Mouse (Mus musculus) intestine, postnatal 0 days (tissue): ENCODE data around the gene H2-Q1. TPM values are rescaled to one million over a fixed set of nuclear protein-coding genes. Genes with fewer than 3 reads are reported as not detected.
A peak's percentile ranks its signal among the peaks of the same experiment; 100 is the strongest.

Experiments used
- ATAC-seq: fragments of 200-750 bp; cut with Nextera tagmentation; 2 replicates; pipeline ENCODE4 v1.8.0; 2017; ENCODE audit warnings: mild to moderate bottlenecking, moderate TSS enrichment, moderate library complexity
- H3K27ac ChIP-seq: fragments of 300-500 bp; sonication (generic); 2 replicates; pipeline ENCODE4 v1.5.1; 2014; ENCODE audit warnings: mild to moderate bottlenecking, low read depth, low read length, moderate library complexity
- H3K27me3 ChIP-seq: fragments of 300-500 bp; sonication (generic); replicated peaks from 2 replicates; pipeline ENCODE4 v1.6.1; 2014; ENCODE audit warnings: low read length, mixed read lengths; ENCODE audit not compliant: control insufficient read depth, insufficient read depth
- H3K36me3 ChIP-seq: fragments of 300-500 bp; sonication (generic); 2 replicates; pipeline ENCODE4 v1.6.1; 2014; ENCODE audit warnings: mild to moderate bottlenecking, moderate library complexity; ENCODE audit not compliant: control insufficient read depth, insufficient read depth
- H3K4me1 ChIP-seq: fragments of 300-500 bp; sonication (generic); replicated peaks from 2 replicates; pipeline ENCODE4 v1.6.1; 2014; ENCODE audit warnings: antibody characterized with exemption, low read length, mixed read lengths; ENCODE audit not compliant: control insufficient read depth, insufficient read depth
- H3K4me2 ChIP-seq: fragments of 300-500 bp; sonication (generic); replicated peaks from 2 replicates; pipeline ENCODE4 v1.6.1; 2014; ENCODE audit warnings: low read depth, mild to moderate bottlenecking, moderate library complexity
- H3K4me3 ChIP-seq: fragments of 300-500 bp; sonication (generic); 2 replicates; pipeline ENCODE4 v1.5.1; 2014; ENCODE audit warnings: low read depth, low read length
- H3K9ac ChIP-seq: fragments of 300-500 bp; sonication (generic); 2 replicates; pipeline ENCODE4 v1.6.1; 2014; ENCODE audit warnings: mild to moderate bottlenecking, low read depth, low read length
- H3K9me3 ChIP-seq: fragments of 300-500 bp; sonication (generic); 2 replicates; pipeline ENCODE4 v1.6.1; 2016; ENCODE audit warnings: mixed run types; ENCODE audit not compliant: control insufficient read depth
- CTCF ChIP-seq: sonication (generic); IDR thresholded peaks from 2 replicates; pipeline ENCODE4 v1.5.1; 2016; ENCODE audit warnings: low read depth, mild to moderate bottlenecking, control low read depth, antibody characterized with exemption, moderate library complexity
- whole genome bisulfite sequencing: fragments of 180-500 bp; shearing (Covaris S2); extraction: QIAGEN DNeasy Blood & Tissue Kit; methylation state at CpG from one replicate; pipeline ENCODE4 v1.1.7; 2014; 5-methylcytosine and 5-hydroxymethylcytosine counted together
- polyA plus RNA-seq: library from polyadenylated mRNA; unstranded; fragments of >200 nt; fragmentation: Nextera tagmentation; extraction: Ambion mirVana; gene quantifications from 2 replicates; pipeline ENCODE4 v1.2.1, GENCODE M21; 2015

Gene H2-Q1
- polyA plus RNA-seq, 1 experiment from 2014 or later = 60.6 TPM

DNA sequence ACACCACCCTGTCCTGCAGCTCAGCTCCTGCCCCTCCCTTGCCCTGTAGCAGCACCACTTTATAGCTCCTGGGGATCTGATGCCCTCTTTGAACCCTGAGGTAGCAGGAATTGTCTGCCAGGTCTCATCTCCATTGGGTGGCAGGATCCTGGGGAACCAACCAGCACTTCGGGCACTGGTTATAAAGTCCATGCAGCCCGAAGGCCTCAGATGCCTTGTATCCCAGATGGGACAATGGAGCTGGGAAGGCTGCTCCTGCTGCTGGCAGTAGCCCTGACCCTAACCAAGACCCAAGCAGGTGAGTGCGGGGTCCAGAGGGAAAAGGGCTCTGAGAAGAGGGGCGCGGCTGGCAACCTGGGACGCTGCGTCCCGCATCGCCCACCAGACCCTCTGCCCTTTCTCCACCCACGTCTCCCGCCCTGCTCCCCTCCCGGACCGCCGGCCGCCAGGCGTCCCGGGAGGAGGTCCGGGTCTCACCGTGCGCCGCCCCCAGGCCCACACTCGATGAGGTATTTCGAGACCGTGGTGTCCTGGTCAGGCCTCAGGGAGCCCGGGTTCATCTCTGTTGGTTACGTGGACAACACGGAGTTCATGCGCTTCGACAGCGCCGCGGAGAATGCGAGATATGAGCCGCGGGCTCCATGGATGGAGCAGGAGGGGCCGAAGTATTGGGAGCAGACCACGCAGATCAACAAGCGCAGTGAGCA is 38.7 kb downstream of the H2-Q1 start:
- Histone ChIP-seq H3K36me3 (no peaks in the 10 kb centered on the region), H3K4me1 (0 out of 2 replicates have a peak, but pooled peaks cover 3% of the 10 kb centered on the region), H3K27me3 (no peaks in the 10 kb centered on the region), H3K4me3 (peak overlapping the region; percentile 45), H3K9ac (no peak overlapping the region), H3K27ac (no peak overlapping the region), H3K9me3 (0 out of 2 replicates have a peak, but pooled peaks cover 5% of the 10 kb centered on the region), H3K4me2 (peak overlapping the region; percentile 79)
- WGBS = 10% methylated on average over 38 of the region's 38 CpGs
- TF ChIP-seq CTCF = no peak
- peak; percentile 85 for ATAC-seq

DNA sequence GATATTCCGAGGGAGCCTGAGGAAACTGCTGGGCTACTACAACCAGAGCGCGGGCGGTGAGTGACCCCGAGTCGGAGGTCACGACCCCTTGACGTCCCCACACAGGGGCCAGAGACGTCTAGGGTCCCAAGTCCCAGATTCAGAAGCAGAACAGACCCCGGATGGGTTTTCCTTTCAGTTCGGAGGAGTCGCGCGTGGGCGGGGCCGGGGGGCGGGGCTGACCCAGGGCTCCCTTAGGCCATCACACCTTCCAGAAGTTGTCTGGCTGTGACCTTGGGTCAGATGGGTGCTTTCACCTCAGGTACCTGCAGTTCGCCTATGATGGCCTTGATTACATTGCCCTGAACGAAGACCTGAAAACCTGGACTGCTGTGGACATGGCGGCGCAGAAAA is 39.3 kb downstream of the H2-Q1 start:
- 0 out of 2 replicates have a peak, but pooled peaks have one; percentile 19 for ATAC-seq
- H3K27me3 ChIP-seq = no peaks in the 10 kb centered on the region
- H3K4me3 ChIP-seq = peak overlapping the region; percentile 45
- H3K27ac ChIP-seq = no peak overlapping the region
- H3K9ac ChIP-seq = no peak overlapping the region
- no peaks in the 10 kb centered on the region for H3K36me3 ChIP-seq
- TF ChIP-seq CTCF = no peak
- 0 out of 2 replicates have a peak, but pooled peaks cover 3% of the 10 kb centered on the region for H3K4me1 ChIP-seq
- WGBS = 18% methylated on average over 21 of the region's 21 CpGs
- H3K4me2 ChIP-seq = peak overlapping the region; percentile 79
- 0 out of 2 replicates have a peak, but pooled peaks cover 5% of the 10 kb centered on the region for H3K9me3 ChIP-seq

Other genes with a start within 250 kb of the H2-Q1 start
- 2.2 TPM in 2 replicates for gene Ly6g6e, start 243.5 kb upstream of the H2-Q1 start, polyA plus RNA-seq
- gene Ly6g6d, start 242.3 kb upstream of the H2-Q1 start, polyA plus RNA-seq = 3.8 and 4.9 TPM in 2 replicates
- not detected in 2 replicates for gene Ly6g6f, start 234.8 kb upstream of the H2-Q1 start, polyA plus RNA-seq
- 101 and 103 TPM in 2 replicates for gene Abhd16a, start 231.1 kb upstream of the H2-Q1 start, polyA plus RNA-seq
- not detected in 2 replicates for gene Ly6g5c, start 212.1 kb upstream of the H2-Q1 start, polyA plus RNA-seq
- 0.46 and 0.59 TPM in 2 replicates for gene Ly6g5b, start 205.0 kb upstream of the H2-Q1 start, polyA plus RNA-seq
- gene Gpank1, start 198.9 kb upstream of the H2-Q1 start, polyA plus RNA-seq = 15.0 and 16.6 TPM in 2 replicates
- gene Csnk2b, start 198.4 kb upstream of the H2-Q1 start, polyA plus RNA-seq = 262 and 264 TPM in 2 replicates
- gene D17H6S53E, start 194.0 kb upstream of the H2-Q1 start, polyA plus RNA-seq = 26.3 and 29.7 TPM in 2 replicates
- 18.3 and 22.5 TPM in 2 replicates for gene Apom, start 188.4 kb upstream of the H2-Q1 start, polyA plus RNA-seq
- 37.4 and 46.0 TPM in 2 replicates for gene Bag6, start 185.2 kb upstream of the H2-Q1 start, polyA plus RNA-seq
- gene Prrc2a, start 155.5 kb upstream of the H2-Q1 start, polyA plus RNA-seq = 40.0 and 54.1 TPM in 2 replicates
- gene Aif1, start 144.3 kb upstream of the H2-Q1 start, polyA plus RNA-seq = 23.1 and 25.4 TPM in 2 replicates
- gene Lst1, start 132.0 kb upstream of the H2-Q1 start, polyA plus RNA-seq = 11.3 and 12.9 TPM in 2 replicates
- gene Ltb, start 126.0 kb upstream of the H2-Q1 start, polyA plus RNA-seq = 1.7 and 2.4 TPM in 2 replicates
- gene Tnf, start 118.4 kb upstream of the H2-Q1 start, polyA plus RNA-seq = 0.17 and 0.27 TPM in 2 replicates
- 0.10 and 0.42 TPM in 2 replicates for gene Lta, start 115.1 kb upstream of the H2-Q1 start, polyA plus RNA-seq
- 0.23 and 0.30 TPM in 2 replicates for gene Gm16181, start 99.6 kb upstream of the H2-Q1 start, polyA plus RNA-seq
- gene Atp6v1g2, start 86.7 kb upstream of the H2-Q1 start, polyA plus RNA-seq = 4.1 and 4.3 TPM in 2 replicates
- gene Nfkbil1, start 84.6 kb upstream of the H2-Q1 start, polyA plus RNA-seq = 8.1 and 8.2 TPM in 2 replicates
- 125 and 127 TPM in 2 replicates for gene Ddx39b, start 78.7 kb upstream of the H2-Q1 start, polyA plus RNA-seq
- 672 and 681 TPM in 2 replicates for gene H2-D1, start 57.7 kb upstream of the H2-Q1 start, polyA plus RNA-seq
- gene H2-Q2, start 21.8 kb downstream of the H2-Q1 start, polyA plus RNA-seq = 693 and 712 TPM in 2 replicates
- gene H2-Q4, start 59.2 kb downstream of the H2-Q1 start, polyA plus RNA-seq = 11.9 and 14.0 TPM in 2 replicates
- 2.7 and 2.8 TPM in 2 replicates for gene H2-Q6, start 104.4 kb downstream of the H2-Q1 start, polyA plus RNA-seq
- 2.7 and 3.6 TPM in 2 replicates for gene H2-Q7, start 118.8 kb downstream of the H2-Q1 start, polyA plus RNA-seq
- gene H2-Q10, start 149.7 kb downstream of the H2-Q1 start, polyA plus RNA-seq = 102 and 110 TPM in 2 replicates
- not detected in 2 replicates for gene Pou5f1, start 185.6 kb downstream of the H2-Q1 start, polyA plus RNA-seq
- gene Tcf19, start 196.4 kb downstream of the H2-Q1 start, polyA plus RNA-seq = 23.0 and 24.2 TPM in 2 replicates
- 4.8 and 5.0 TPM in 2 replicates for gene Cchcr1, start 196.7 kb downstream of the H2-Q1 start, polyA plus RNA-seq
- not detected in 2 replicates for gene Psors1c2, start 212.8 kb downstream of the H2-Q1 start, polyA plus RNA-seq
- 0.22 and 0.40 TPM in 2 replicates for gene Cdsn, start 231.7 kb downstream of the H2-Q1 start, polyA plus RNA-seq
- not detected in 2 replicates for gene 2300002M23Rik, start 247.0 kb downstream of the H2-Q1 start, polyA plus RNA-seq